Mouse (Mus musculus): ENCODE measurements at regions not wholly inside any gene's neighbourhood (a gene's known extent, or its start where the extent isn't known, plus 50 kb on each side); places are given as distances from the start of the nearest gene placed in this dataset.

- no peak for DNase-seq (ENCODE audit: extremely low read depth, insufficient read length, low spot score)
Measured at GRCm38 (mm10) chr3:154393626-154394025, 63.2 kb upstream of the Lhx8 start.

- DNase-seq (ENCODE audit: extremely low read depth, insufficient read length, low spot score) = no peak
Measured at GRCm38 (mm10) chr3:154391629-154392028, 61.2 kb upstream of the Lhx8 start.

- no peak for DNase-seq (ENCODE audit: extremely low read depth, insufficient read length, low spot score)
Measured at GRCm38 (mm10) chr3:154388656-154389055, 58.2 kb upstream of the Lhx8 start.

- DNase-seq (ENCODE audit: extremely low read depth, insufficient read length, low spot score) = no peak
Measured at GRCm38 (mm10) chr3:154387271-154387670, 56.8 kb upstream of the Lhx8 start.

GRCm38 (mm10) chr3:154385831-154386312 lies 55.4 kb upstream of the Lhx8 start:
- no peak for DNase-seq (ENCODE audit: extremely low read depth, insufficient read length, low spot score)

- DNase-seq (ENCODE audit: extremely low read depth, insufficient read length, low spot score) = no peak
Measured at GRCm38 (mm10) chr3:154382811-154383210, 52.4 kb upstream of the Lhx8 start.

- DNase-seq (ENCODE audit: extremely low read depth, insufficient read length, low spot score) = no peak
Measured at GRCm38 (mm10) chr3:154381561-154381960, 51.1 kb upstream of the Lhx8 start.
